Mouse (Mus musculus) thymus, adult 2 months (tissue): ENCODE results near the gene Ppt2.

Source experiments
- CTCF ChIP-seq: fragments of 200-500 bp; IDR thresholded peaks from 2 replicates; pipeline ENCODE4 v1.5.1; 2012; ENCODE audit warnings: mild to moderate bottlenecking, control low read depth, low read length, moderate library complexity, borderline replicate concordance; ENCODE audit not compliant: control insufficient read depth, poor library complexity, insufficient read depth; ENCODE audit errors: extremely low read depth
- POLR2A ChIP-seq: fragments of 200-500 bp; IDR thresholded peaks from 2 replicates; pipeline ENCODE4 v1.6.1; 2012; ENCODE audit warnings: mild to moderate bottlenecking, low read length, control low read depth, moderate library complexity; ENCODE audit not compliant: control insufficient read depth, poor library complexity, insufficient read depth; ENCODE audit errors: extremely low read depth

- TF ChIP-seq CTCF (no peak), POLR2A (no peak)
Observed at GRCm38 (mm10) chr17:34621006-34621405, 7.3 kb downstream of the Ppt2 start.
